Mouse (Mus musculus) activated CD4-positive, CD25-positive, alpha-beta regulatory T cell, adult 9 weeks (primary cell): ENCODE measurements around the gene Cdc14b. TPM values are rescaled to one million over a fixed set of nuclear protein-coding genes. Genes with fewer than 3 reads are reported as not detected.

Experiments
- polyA plus RNA-seq: library from polyadenylated mRNA; unstranded; fragments of 100-300 nt; shearing (Covaris generic); gene quantifications from one replicate; pipeline ENCODE4 v1.2.1, GENCODE M21; 2017

Cdc14b gene
- polyA plus RNA-seq = 8.5 TPM

GRCm38 (mm10) chr13:64274879-64275753 is at the start of gene Cdc14b:
Gene Cdc14b (minus strand): TSS chr13:64275290.

GRCm38 (mm10) chr13:64312024-64312915 is 37.2 kb upstream of the Cdc14b start, which contains the start of gene Aaed1:
Gene Aaed1 (minus strand): TSS chr13:64312710.

GRCm38 (mm10) chr13:64161548-64161915 is 113.6 kb downstream of the Cdc14b start, which contains the start of gene Habp4:
Gene Habp4 (plus strand): TSS chr13:64161824.

GRCm38 (mm10) chr13:64153083-64153682 is 121.9 kb downstream of the Cdc14b start, which contains the start of gene Zfp367:
Gene Zfp367 (minus strand): TSS chr13:64153202.

Other genes with a start within 250 kb of the Cdc14b start
- not detected for gene Hsd17b3, start 186.1 kb downstream of the Cdc14b start, polyA plus RNA-seq
- gene Slc35d2, start 145.9 kb downstream of the Cdc14b start, polyA plus RNA-seq = 31.4 TPM
- gene Zfp367, start 122.1 kb downstream of the Cdc14b start, polyA plus RNA-seq = 8.0 TPM
- gene Habp4, start 113.5 kb downstream of the Cdc14b start, polyA plus RNA-seq = 1.7 TPM
- gene Aaed1, start 37.4 kb upstream of the Cdc14b start, polyA plus RNA-seq = 9.1 TPM
- 14.7 TPM for gene Ctsl, start 95.6 kb upstream of the Cdc14b start, polyA plus RNA-seq
- 5.9 TPM for gene Cdk20, start 157.0 kb upstream of the Cdc14b start, polyA plus RNA-seq
- not detected for gene Fam240b, start 222.5 kb upstream of the Cdc14b start, polyA plus RNA-seq